Mouse (Mus musculus) lung, postnatal 0 days (tissue): ENCODE results near the gene Usp30.

ENCODE experiments used
- CTCF ChIP-seq: IDR thresholded peaks from 2 replicates; pipeline ENCODE4 v1.5.1; 2016; ENCODE audit warnings: antibody characterized with exemption, mild to moderate bottlenecking
- EP300 ChIP-seq: IDR thresholded peaks from 2 replicates; pipeline ENCODE4 v1.6.1; 2016; ENCODE audit warnings: antibody characterized with exemption, mild to moderate bottlenecking, control low read depth

DNA sequence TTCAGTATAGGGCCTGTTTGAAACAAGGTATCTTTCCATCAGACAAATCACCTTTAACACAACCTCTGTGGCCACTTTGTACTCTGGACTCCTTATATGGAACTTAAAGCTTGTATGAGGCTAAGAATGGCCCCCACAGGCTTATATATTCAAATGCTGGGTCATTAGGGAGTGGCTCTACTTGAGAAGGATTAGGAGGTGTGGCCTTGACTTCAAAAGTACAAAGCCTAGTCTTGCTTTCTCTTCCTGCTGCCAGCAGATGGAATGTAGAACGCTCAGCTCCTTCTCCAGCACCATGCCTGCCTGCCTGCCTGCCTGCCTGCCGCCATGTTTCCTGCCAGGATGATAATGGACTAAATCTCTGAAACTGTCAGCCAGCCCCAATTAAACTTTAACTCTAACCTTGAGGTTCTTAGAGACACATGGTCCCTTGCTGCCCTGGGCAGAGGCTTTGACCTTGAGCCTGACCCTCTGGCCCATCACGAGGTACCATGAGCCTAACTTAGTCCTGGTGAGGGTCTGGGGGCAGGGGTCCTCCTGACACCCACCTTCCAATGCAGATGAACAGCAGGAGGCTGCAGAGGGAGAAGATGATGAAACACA, 33.0 kb upstream of the Usp30 start:
- no peak for TF ChIP-seq CTCF
- TF ChIP-seq EP300: no peak
